Mouse (Mus musculus) kidney, adult 2 months (tissue): ENCODE measurements around the gene Ptprd.

Experiments used
- CTCF ChIP-seq: fragments of 200-500 bp; conservative IDR thresholded peaks from 2 replicates; pipeline ENCODE4 v1.5.1; 2011; ENCODE audit warnings: low read depth, mild to moderate bottlenecking, control low read depth, low read length, moderate library complexity, mixed read lengths; ENCODE audit not compliant: insufficient read depth, insufficient read length
- POLR2A ChIP-seq: fragments of 200-500 bp; IDR thresholded peaks from one replicate; pipeline ENCODE4 v1.6.1; 2011; ENCODE audit warnings: low read depth, low read length, control low read depth

- TF ChIP-seq CTCF (no peak), POLR2A (no peak)
Measured at GRCm38 (mm10) chr4:76419641-76420040, 1792.1 kb downstream of the Ptprd start.
